14 mouse cellular contexts compared by ENCODE assay signal in the genomic region with DNA sequence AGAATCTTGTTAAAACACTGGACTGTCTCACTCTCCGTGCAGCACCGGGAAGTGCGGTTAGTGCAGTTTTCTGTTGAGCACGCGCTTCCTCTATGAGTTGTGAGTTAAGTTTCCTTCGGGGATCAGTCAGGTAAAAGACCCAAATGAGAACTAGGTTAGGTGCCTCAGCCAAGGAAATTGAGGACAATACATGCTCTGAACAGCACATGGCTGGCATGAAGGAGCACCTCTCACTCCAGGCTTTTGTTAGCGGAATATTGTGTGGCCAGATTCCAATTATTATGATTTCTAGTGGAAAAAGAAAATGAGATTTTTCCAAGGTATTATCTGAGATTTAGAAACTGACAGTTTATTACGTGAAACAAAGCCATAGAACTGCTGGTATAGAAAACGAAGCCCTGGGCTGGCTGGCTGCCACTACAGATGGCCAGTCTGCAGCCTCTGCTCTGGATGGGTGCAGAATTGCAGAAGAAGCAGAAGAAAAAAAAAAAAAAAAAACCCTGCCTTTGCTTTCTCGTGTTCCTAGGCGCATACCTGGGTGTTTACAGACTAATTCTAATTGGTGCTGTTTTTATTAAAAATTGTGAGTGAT.
A peak's percentile ranks its signal among the peaks of the same experiment; 100 is the strongest.
DNase-seq lines count a peak whose midpoint lies in the region; ATAC-seq and TF ChIP-seq lines count a peak whose summit lies in the region.
"Had no signal": no experiment of that assay in that cellular context is flagged by ENCODE, and none has a peak within 500 bp of the region (broad histone marks: within the 10 kb centered on the region; RNA-seq: fewer than 3 reads in every experiment).

No protein-coding gene starts in this region.

- H3K27ac ChIP-seq in limb, embryonic 13.5 days, result no peak overlapping the region

- no peaks in the 10 kb centered on the region for H3K9me3 ChIP-seq in limb, embryonic 13.5 days

- intact Hi-C loops in left cerebral cortex, postnatal 4 days (cut with DNase I), result no loop called here

- H3K36me3 ChIP-seq in limb, embryonic 13.5 days, result no peaks in the 10 kb centered on the region

- H3K27me3 ChIP-seq in limb, embryonic 13.5 days, result no peaks in the 10 kb centered on the region

- no peak overlapping the region for H3K9ac ChIP-seq in limb, embryonic 13.5 days
- H3K9ac ChIP-seq: liver, postnatal 0 days had no signal

- TF ChIP-seq POLR2A in lung, adult 2 months (IDR thresholded peaks at IDR 0.05; ENCODE audit: borderline replicate concordance, extremely low read depth, low read depth, low read length), result no peak

- peaks cover 13% of the 10 kb centered on the region for H3K4me1 ChIP-seq in limb, embryonic 13.5 days
- no peaks in the 10 kb centered on the region for H3K4me1 ChIP-seq in lung, adult 2 months (ENCODE audit: control insufficient read depth, insufficient read depth, low read length)

- DNase-seq in left cerebral cortex, postnatal 4 days, result peak; percentile 75
- no peak for DNase-seq in left cerebral cortex, adult 11 months (ENCODE audit: low spot score)
- DNase-seq in cerebellum, postnatal 10 days, result peak; percentile 78 to 85
- no peak for DNase-seq in embryo, embryonic 10 days (ENCODE audit: low spot score)
- DNase-seq in lung, adult 2 months, result no peak
- DNase-seq: adrenal gland, adult 8-10 months; gastrocnemius, postnatal 14 days; heart, postnatal 14 days; kidney, adult 2 months; liver, postnatal 0 days had no signal

- WGBS in limb, embryonic 13.5 days, result 40% methylated on average over 11 of the region's 11 CpGs
- 78% methylated on average over 11 of the region's 11 CpGs for WGBS in lung, adult 2 months

- H3K4me2 ChIP-seq in limb, embryonic 13.5 days (replicated peaks), result 0 out of 2 replicates have a peak overlapping the region, but pooled peaks have one; percentile 7

- ATAC-seq in cerebellum, adult (ENCODE audit: insufficient number of reproducible peaks, low FRiP score, low TSS enrichment), result peak; percentile 71
- no peak for ATAC-seq in limb, embryonic 13.5 days (ENCODE audit: low FRiP score, low read depth)
- no peak for ATAC-seq in erythroid progenitor cell, adult 5-6 weeks (replicated peaks; ENCODE audit: low FRiP score, poor library complexity, severe bottlenecking)
- ATAC-seq: CD4-positive, CD25-positive, alpha-beta regulatory T cell, adult 4 months; liver, postnatal 0 days had no signal

- H3K4me3 ChIP-seq in limb, embryonic 13.5 days, result no peak overlapping the region
- no peak overlapping the region for H3K4me3 ChIP-seq in lung, adult 2 months (replicated peaks; ENCODE audit: extremely low read depth, low read depth, low read length)

- TF ChIP-seq CTCF in lung, adult 2 months (IDR thresholded peaks at IDR 0.05; ENCODE audit: insufficient read depth, low read length), result no peak

Comparison
In these comparisons a context has a peak if more than half of its experiments do, and no peak if none do; other contexts are left out.
1. DNase-seq: peak in left cerebral cortex, postnatal 4 days (single experiment) and cerebellum, postnatal 10 days (2 of 2); none in left cerebral cortex, adult 11 months (single experiment), embryo, embryonic 10 days (single experiment) and lung, adult 2 months (single experiment).